Mouse (Mus musculus): Measurements from ENCODE around the gene Hspb11. TPM values are rescaled to one million over a fixed set of nuclear protein-coding genes. Genes with fewer than 3 reads are reported as not detected.

Hspb11 gene
- polyA plus RNA-seq, 1 experiment from 2014 or later = 51.1 TPM

DNA sequence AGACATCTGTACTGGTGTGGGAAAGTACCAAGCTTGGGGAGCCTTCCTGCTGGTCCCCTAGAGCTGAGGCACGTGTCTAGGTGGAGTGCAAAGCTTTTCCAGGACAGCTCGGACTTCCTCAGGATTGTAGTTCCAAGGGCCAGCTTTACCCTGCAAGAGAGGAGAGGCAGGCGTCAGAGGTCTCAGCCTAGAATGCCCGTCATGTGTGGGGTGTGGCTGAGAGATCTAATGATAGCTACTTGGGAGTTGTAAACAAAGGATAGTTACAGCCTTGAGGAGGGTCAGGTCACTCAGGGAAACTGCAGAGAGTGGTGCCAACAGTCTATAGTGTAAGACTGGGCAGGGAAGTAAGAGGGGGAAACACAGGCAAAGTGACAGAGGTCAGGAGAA is 38.9 kb downstream of the Hspb11 start:
- ATAC-seq (ENCODE audit: insufficient number of reproducible peaks, insufficient read depth, low FRiP score, low TSS enrichment, low read depth) = no peak
- Histone ChIP-seq H3K9ac (replicated peaks) (no peak overlapping the region), H3K9me3 (no peaks in the 10 kb centered on the region), H3K4me2 (no peak overlapping the region), H3K36me3 (no peaks in the 10 kb centered on the region), H3K27me3 (no peaks in the 10 kb centered on the region), H3K4me3 (replicated peaks) (no peak overlapping the region), H3K4me1 (replicated peaks) (no peaks in the 10 kb centered on the region), H3K27ac (no peak overlapping the region)
- 32% methylated on average over 4 of the region's 4 CpGs for WGBS

DNA sequence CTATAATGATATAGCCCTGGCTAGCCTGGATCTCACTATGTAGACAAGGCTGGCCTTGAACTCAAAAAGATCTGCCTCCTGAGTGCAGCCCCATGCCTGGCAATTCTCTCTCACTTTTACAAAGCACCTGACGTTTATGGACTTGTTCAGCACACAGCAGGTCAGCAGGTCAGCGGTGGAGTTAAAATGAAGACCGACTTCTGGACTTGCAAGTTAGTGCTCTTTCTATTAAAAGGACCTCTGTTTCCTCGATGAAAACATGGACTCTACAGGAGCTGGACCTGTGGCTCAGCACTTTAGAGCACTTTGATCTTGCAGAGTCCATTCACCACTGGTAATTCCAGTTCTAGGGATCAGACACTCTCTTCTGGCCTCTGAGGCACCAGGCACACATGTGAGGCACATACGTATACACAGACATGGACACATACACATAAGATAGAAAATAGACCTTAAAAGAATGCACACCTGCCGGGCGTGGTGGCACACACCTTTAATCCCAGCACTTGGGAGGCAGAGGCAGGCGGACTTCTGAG is 44.7 kb downstream of the Hspb11 start:
- ATAC-seq (ENCODE audit: insufficient number of reproducible peaks, insufficient read depth, low FRiP score, low TSS enrichment, low read depth) = no peak
- H3K4me2 ChIP-seq = no peak overlapping the region
- 70% methylated on average over 8 of the region's 8 CpGs for WGBS
- no peak overlapping the region for H3K27ac ChIP-seq
- no peak overlapping the region for H3K4me3 ChIP-seq (replicated peaks)
- H3K9me3 ChIP-seq = no peaks in the 10 kb centered on the region
- 0 out of 2 replicates have a peak, but pooled peaks cover 2% of the 10 kb centered on the region for H3K4me1 ChIP-seq (replicated peaks)
- H3K36me3 ChIP-seq = no peaks in the 10 kb centered on the region
- H3K27me3 ChIP-seq = no peaks in the 10 kb centered on the region
- H3K9ac ChIP-seq (replicated peaks) = no peak overlapping the region

DNA sequence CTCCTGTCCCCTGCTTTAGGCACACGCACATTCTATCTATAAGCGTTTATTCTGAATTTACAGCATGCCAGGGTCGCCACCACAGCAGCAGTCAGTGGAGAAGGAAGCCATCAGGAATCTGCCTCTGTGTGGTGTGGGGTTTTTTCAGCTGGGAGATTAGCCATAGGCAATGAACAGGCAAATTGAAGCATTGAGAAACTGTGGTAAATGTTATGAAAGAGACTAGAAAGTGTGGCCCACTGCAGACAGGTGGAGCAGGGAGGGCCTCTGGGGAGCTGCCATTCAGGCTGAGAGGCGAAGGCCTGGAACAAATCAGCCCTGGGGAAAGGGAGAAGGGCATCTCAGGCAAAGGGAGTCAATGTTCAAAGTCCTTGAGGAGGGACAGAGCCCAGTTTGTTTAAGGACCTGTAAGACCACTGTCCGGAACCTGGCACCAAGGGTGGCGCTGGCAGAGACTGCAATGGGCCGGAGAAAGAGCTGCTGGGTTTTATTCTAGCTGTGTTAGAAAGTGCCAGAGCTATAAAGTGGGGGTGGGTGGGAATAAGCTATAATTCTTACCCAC is 46.5 kb downstream of the Hspb11 start:
- Histone ChIP-seq H3K4me2 (no peak overlapping the region), H3K9ac (replicated peaks) (no peak overlapping the region), H3K4me1 (replicated peaks) (0 out of 2 replicates have a peak, but pooled peaks cover 2% of the 10 kb centered on the region), H3K27me3 (no peaks in the 10 kb centered on the region), H3K27ac (no peak overlapping the region), H3K36me3 (no peaks in the 10 kb centered on the region), H3K4me3 (replicated peaks) (no peak overlapping the region), H3K9me3 (no peaks in the 10 kb centered on the region)
- ATAC-seq (ENCODE audit: insufficient number of reproducible peaks, insufficient read depth, low FRiP score, low TSS enrichment, low read depth) = no peak
- 86% methylated on average over 7 of the region's 7 CpGs for WGBS

DNA sequence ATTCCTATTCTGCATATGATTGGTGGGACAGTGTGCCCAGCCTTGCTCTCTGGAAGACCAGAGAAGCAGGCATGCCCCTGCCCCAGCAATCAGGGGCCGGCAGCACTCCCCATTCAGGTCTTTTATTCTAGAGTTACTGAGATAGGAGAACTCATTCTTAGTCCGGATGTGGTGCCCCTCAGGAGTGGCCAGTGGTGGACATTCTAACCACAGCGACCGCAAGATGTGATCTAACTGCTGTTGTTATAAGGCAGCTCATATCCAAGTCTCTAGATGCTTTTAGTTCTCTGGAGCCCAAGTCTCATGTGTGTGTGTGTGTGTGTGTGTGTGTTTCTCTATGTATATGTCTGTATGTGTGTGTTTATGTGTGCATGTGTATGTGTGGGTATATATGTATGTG is 47.0 kb downstream of the Hspb11 start:
- H3K36me3 ChIP-seq = no peaks in the 10 kb centered on the region
- no peaks in the 10 kb centered on the region for H3K9me3 ChIP-seq
- no peak overlapping the region for H3K27ac ChIP-seq
- 0 out of 2 replicates have a peak, but pooled peaks cover 3% of the 10 kb centered on the region for H3K4me1 ChIP-seq (replicated peaks)
- H3K9ac ChIP-seq (replicated peaks) = no peak overlapping the region
- no peaks in the 10 kb centered on the region for H3K27me3 ChIP-seq
- ATAC-seq (ENCODE audit: insufficient number of reproducible peaks, insufficient read depth, low FRiP score, low TSS enrichment, low read depth) = no peak
- 82% methylated on average over 4 of the region's 4 CpGs for WGBS
- H3K4me2 ChIP-seq = no peak overlapping the region
- no peak overlapping the region for H3K4me3 ChIP-seq (replicated peaks)

DNA sequence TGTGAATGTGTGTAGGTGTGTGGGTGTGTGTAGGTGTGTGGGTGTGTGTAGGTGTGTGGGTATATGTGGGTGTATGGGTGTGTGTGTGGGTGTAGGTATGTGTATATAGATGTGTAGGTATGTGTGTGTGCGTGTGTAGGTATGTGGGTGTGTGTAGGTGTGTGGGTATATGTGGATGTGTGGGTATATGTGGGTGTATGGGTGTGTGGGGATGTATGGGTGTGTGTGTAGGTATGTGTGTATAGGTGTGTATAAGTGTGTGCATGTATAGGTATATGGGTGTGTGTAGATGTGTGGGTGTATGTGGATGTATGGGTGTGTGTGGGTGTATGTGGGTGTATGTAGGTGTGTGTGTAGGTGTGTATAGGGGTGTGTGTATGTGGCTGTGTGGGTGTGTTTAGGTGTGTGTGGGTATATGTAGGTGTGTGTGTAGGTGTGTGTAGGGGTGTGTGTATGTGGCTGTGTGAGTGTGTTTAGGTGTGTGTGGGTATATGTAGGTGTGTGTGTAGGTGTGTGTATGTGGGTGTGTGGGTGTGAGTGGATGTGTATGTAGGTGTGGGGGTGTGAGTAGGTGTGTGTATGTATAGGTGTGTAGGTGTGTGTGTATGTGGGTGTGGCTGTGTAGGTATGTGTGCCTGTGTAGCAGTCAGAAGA is 47.6 kb downstream of the Hspb11 start:
- no peak overlapping the region for H3K27ac ChIP-seq
- ATAC-seq (ENCODE audit: insufficient number of reproducible peaks, insufficient read depth, low FRiP score, low TSS enrichment, low read depth) = peak; percentile 26; the same call in 1 of the 2 replicates
- no peak overlapping the region for H3K4me3 ChIP-seq (replicated peaks)
- 96% methylated on average over 1 of the region's 1 CpGs for WGBS
- H3K36me3 ChIP-seq = no peaks in the 10 kb centered on the region
- peaks cover 8% of the 10 kb centered on the region; the same call in 1 of the 2 replicates for H3K4me1 ChIP-seq (replicated peaks)
- H3K9me3 ChIP-seq = no peaks in the 10 kb centered on the region
- H3K27me3 ChIP-seq = peaks cover 6% of the 10 kb centered on the region; the same call in 1 of the 2 replicates
- no peak overlapping the region for H3K9ac ChIP-seq (replicated peaks)
- no peak overlapping the region for H3K4me2 ChIP-seq

DNA sequence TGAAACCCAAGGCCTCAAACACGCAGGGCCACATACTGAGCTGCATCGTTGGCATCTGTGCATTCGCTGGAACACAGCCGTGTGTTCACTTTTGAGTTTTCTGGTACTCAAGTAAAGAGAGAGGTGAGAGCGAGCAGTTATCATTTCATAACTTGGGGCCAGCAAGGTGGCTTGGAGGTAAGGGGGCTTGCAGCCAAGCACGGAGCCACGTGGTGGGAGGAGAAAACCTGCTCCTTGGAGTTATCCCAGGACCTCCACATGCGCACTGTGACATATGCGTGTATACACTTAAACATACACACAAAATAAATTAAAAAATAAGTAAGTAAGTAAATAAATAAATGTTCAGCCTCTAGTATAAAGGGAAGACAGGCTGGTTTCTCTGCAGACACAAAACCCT is 48.8 kb downstream of the Hspb11 start:
- peaks cover 14% of the 10 kb centered on the region; the same call in 1 of the 2 replicates for H3K4me1 ChIP-seq (replicated peaks)

DNA sequence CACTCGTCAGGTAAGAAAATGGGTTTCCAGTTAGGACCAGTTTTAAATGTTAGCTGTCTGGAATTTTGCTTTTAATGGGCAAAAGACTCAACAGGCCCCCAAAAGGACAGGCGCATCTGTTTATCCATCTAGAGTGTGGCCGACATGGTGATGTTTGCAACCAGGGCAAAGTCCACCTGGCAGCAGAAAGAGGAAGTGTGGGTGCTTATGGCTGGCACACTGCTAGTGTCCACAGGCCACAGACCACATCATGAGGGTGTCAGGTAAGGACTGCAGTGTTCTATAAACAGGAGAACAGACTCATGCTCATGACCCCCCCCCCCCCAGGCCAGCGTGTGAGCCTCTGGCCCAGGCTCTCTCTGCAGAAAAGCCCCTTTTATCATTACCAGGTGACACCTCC is 49.4 kb downstream of the Hspb11 start:
- Histone ChIP-seq H3K36me3 (no peaks in the 10 kb centered on the region), H3K27me3 (peaks cover 6% of the 10 kb centered on the region; the same call in 1 of the 2 replicates), H3K4me3 (replicated peaks) (no peak overlapping the region), H3K27ac (no peak overlapping the region), H3K4me2 (no peak overlapping the region), H3K4me1 (replicated peaks) (peaks cover 14% of the 10 kb centered on the region; the same call in 1 of the 2 replicates), H3K9me3 (no peaks in the 10 kb centered on the region), H3K9ac (replicated peaks) (no peak overlapping the region)
- WGBS = 68% methylated on average over 4 of the region's 4 CpGs
- ATAC-seq (ENCODE audit: insufficient number of reproducible peaks, insufficient read depth, low FRiP score, low TSS enrichment, low read depth) = no peak

More for the DNA sequence above, 48.8 kb downstream of the Hspb11 start:
- no peak for ATAC-seq (ENCODE audit: insufficient number of reproducible peaks, insufficient read depth, low FRiP score, low TSS enrichment, low read depth)
- no peak overlapping the region for H3K4me2 ChIP-seq
- no peak overlapping the region for H3K4me3 ChIP-seq (replicated peaks)
- H3K9me3 ChIP-seq = no peaks in the 10 kb centered on the region
- no peaks in the 10 kb centered on the region for H3K36me3 ChIP-seq
- H3K27me3 ChIP-seq = peaks cover 6% of the 10 kb centered on the region; the same call in 1 of the 2 replicates
- no peak overlapping the region for H3K27ac ChIP-seq
- WGBS = 90% methylated on average over 9 of the region's 9 CpGs
- no peak overlapping the region for H3K9ac ChIP-seq (replicated peaks)

DNA sequence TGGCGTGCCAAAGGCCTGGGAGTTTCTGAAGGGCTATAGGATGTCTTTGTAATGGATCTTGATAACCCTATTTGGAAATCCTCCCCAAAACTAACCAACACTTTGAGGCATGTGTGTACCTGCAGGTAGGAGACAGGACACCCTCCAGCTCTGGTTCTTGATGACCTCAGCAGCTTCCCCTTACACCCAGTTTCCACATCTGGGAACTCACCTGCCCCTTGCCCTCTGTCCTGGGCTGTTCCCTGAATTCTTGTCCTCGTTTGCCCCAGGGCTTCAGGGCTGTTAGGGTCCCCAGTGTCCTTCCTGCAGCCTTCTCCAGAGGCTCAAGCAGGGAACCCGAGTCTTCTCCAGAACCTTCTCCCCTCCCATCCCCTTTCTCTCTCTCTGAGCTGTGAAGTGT is 50.1 kb downstream of the Hspb11 start:
- H3K36me3 ChIP-seq = no peaks in the 10 kb centered on the region
- no peak overlapping the region for H3K27ac ChIP-seq
- no peak overlapping the region for H3K4me3 ChIP-seq (replicated peaks)
- H3K9ac ChIP-seq (replicated peaks) = no peak overlapping the region
- peaks cover 14% of the 10 kb centered on the region; the same call in 1 of the 2 replicates for H3K4me1 ChIP-seq (replicated peaks)
- no peaks in the 10 kb centered on the region for H3K9me3 ChIP-seq
- no peak for ATAC-seq (ENCODE audit: insufficient number of reproducible peaks, insufficient read depth, low FRiP score, low TSS enrichment, low read depth)
- H3K27me3 ChIP-seq = peaks cover 6% of the 10 kb centered on the region; the same call in 1 of the 2 replicates
- 58% methylated on average over 3 of the region's 3 CpGs for WGBS
- no peak overlapping the region for H3K4me2 ChIP-seq

DNA sequence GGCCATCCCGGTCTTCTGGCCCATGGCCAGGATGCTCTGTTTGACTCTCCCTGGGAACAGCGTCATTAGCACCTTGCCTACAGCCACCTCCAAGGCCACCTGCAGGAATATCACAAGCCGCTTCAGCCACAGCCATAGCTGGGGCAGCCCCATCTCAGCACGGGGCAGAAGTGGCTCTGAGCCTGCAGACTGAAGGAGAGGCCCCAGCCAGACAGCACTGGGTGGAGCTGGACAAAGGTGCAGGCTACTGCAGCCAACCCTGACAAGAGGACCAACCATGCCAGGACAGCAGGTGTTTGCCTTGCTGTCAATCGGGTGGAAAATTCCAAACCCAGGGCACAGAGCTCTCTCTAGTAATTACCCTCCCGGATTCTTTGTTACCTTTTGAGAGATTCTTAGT is 53.6 kb downstream of the Hspb11 start, which contains the start of gene Dio1:
Gene Dio1 (minus strand): TSS at position 204 of the 400 bp plus-strand sequence.
- Histone ChIP-seq H3K4me3 (replicated peaks) (no peak within 1 kb of the TSS), H3K27ac (no peak within 1 kb of the TSS), H3K4me1 (replicated peaks) (peaks cover 12% of the 10 kb centered on the region; the same call in 1 of the 2 replicates), H3K36me3 (no peaks in the 10 kb centered on the region), H3K9ac (replicated peaks) (no peak within 1 kb of the TSS), H3K4me2 (no peak within 1 kb of the TSS), H3K27me3 (peaks cover 6% of the 10 kb centered on the region; the same call in 1 of the 2 replicates), H3K9me3 (no peaks in the 10 kb centered on the region)
- ATAC-seq (ENCODE audit: insufficient number of reproducible peaks, insufficient read depth, low FRiP score, low TSS enrichment, low read depth) = no peak
- WGBS = 46% methylated on average over 6 of the region's 6 CpGs

DNA sequence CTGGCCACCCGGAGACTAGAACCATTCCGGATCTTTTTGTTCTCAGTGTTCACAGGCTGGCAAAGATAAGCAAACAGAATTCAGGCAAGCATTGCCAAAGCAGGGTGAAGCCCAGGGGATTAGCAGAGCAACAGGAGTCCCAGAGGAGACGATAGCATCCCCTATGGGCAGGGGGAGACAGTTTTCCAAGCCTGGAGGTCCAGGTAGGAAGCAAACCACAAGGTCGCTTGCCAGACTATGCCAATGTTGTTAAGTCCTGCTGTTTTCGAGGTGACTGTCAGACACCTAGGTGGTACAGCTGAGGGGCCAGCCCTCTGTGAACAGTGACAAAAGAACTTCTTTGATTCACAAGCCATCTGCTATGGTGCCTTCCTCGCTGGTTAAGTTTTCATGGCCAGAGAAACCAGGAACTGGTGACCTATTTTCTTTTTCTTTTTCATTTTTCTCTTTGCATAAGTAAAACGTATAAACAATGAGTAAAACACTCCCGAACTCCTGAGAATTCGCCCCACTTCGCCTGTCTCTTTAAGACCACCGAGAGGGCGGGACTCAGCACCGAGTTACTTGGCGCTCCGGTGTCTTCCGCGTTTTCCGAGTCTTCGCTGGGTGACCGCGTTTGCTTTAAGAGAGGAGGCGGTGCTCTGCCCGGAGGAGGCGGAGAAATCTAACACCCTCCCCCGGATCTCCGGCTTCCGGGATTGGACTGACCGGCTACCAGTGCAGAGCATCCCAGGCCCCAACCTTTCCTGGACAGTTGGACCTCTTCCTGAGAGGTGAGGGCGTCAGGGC is 60.5 kb downstream of the Hspb11 start, which contains the start of gene Yipf1:
Gene Yipf1 (plus strand): TSS at position 674 of the 789 bp plus-strand sequence.
- H3K4me1 ChIP-seq (replicated peaks) = peaks cover 14% of the 10 kb centered on the region
- peak within 1 kb of the TSS; percentile 63 for H3K4me3 ChIP-seq (replicated peaks)
- peak; percentile 81 for ATAC-seq (ENCODE audit: insufficient number of reproducible peaks, insufficient read depth, low FRiP score, low TSS enrichment, low read depth)
- H3K36me3 ChIP-seq = peaks cover 26% of the 10 kb centered on the region
- H3K27ac ChIP-seq = no peak within 1 kb of the TSS
- 2% methylated on average over 29 of the region's 29 CpGs for WGBS
- no peaks in the 10 kb centered on the region for H3K9me3 ChIP-seq
- H3K4me2 ChIP-seq = peak within 1 kb of the TSS; percentile 77
- H3K27me3 ChIP-seq = no peaks in the 10 kb centered on the region
- H3K9ac ChIP-seq (replicated peaks) = peak within 1 kb of the TSS; percentile 61

DNA sequence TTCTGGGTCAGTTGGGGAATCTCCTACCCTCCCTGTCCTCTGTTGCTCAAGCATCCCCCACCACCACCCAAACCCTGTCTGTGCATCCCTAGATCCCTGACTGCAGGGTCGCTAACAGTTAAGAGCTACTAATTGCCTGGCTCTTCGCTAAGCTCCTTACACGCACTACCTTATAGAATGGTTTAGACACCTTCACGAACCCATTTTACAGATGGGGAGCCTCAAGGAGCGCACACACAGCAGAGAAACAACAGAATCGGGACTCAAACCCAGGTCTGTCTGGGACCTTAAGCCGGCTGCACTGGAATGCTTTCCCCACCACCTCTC is 61.0 kb downstream of the Hspb11 start:
- H3K27ac ChIP-seq = no peak overlapping the region
- H3K4me3 ChIP-seq (replicated peaks) = peak overlapping the region; percentile 63
- peaks cover 14% of the 10 kb centered on the region for H3K4me1 ChIP-seq (replicated peaks)
- peak overlapping the region; percentile 61 for H3K9ac ChIP-seq (replicated peaks)
- no peaks in the 10 kb centered on the region for H3K27me3 ChIP-seq
- peak overlapping the region; percentile 77 for H3K4me2 ChIP-seq
- ATAC-seq (ENCODE audit: insufficient number of reproducible peaks, insufficient read depth, low FRiP score, low TSS enrichment, low read depth) = no peak
- H3K36me3 ChIP-seq = peaks cover 31% of the 10 kb centered on the region
- H3K9me3 ChIP-seq = no peaks in the 10 kb centered on the region
- 10% methylated on average over 7 of the region's 7 CpGs for WGBS
